Mouse (Mus musculus): ENCODE measurements around the gene Tsc22d3. TPM values are rescaled to one million over a fixed set of nuclear protein-coding genes. Genes with fewer than 3 reads are reported as not detected.
"Not testable (repeated sequence)": the region's sequence is repeated elsewhere in the genome, so short reads cannot be mapped to it uniquely, and the experiment has no call there.

Tsc22d3 gene
- total RNA-seq, 2 experiments from 2014 or later, result 258 to 294 TPM

GRCm38 (mm10) chrX:140569595-140569994 lies 30.9 kb downstream of the Tsc22d3 start:
- DNase-seq, result no peak
- intact Hi-C loops (cut with DNase I), result no loop called here

GRCm38 (mm10) chrX:140567711-140568407 lies 32.6 kb downstream of the Tsc22d3 start:
- peak in 1 of 2 experiments; percentile 31 for DNase-seq
- intact Hi-C loops (cut with DNase I), result no loop called here

DNA sequence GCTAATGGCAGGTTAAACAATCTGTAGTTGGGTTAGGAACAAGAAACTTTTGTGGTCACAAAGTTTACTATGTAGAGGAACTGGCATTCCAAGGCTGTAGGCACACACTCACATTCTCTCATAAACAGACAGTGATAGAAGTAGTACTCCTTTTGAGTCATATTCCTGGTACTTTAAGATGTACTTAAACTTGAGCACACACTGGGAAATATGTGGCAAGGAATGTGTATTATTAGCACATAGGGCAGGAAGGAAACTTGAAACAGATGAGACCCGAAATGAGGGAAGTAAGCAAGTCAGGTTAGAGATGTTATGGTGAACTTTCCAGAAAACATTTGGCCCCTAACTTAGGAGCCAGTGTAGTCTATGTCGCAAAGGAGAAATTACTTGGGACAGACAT lies 34.7 kb downstream of the Tsc22d3 start:
- intact Hi-C loops (cut with DNase I), result no loop called here
- no peak for DNase-seq

DNA sequence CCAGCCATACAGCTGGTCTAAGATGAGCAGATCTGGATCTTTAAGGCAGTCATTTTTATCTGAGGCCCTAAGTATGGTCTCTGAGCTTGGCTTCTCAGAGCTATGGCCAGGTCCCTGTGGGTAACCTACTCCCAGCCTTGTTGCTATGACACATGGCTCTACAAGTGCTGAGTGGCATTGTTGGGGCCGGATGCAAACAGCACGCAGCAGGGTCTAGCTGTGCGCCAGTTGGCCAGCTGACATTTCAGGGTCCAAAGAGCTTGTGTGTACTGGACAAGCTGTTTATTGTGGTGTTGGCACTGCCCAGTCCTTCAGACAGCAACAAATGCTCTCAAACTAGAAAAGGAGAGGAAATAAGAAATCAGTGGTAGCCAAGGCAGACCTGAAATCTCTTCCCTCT lies 35.2 kb downstream of the Tsc22d3 start:
- intact Hi-C loops (cut with DNase I), result no loop called here
- no peak for DNase-seq

DNA sequence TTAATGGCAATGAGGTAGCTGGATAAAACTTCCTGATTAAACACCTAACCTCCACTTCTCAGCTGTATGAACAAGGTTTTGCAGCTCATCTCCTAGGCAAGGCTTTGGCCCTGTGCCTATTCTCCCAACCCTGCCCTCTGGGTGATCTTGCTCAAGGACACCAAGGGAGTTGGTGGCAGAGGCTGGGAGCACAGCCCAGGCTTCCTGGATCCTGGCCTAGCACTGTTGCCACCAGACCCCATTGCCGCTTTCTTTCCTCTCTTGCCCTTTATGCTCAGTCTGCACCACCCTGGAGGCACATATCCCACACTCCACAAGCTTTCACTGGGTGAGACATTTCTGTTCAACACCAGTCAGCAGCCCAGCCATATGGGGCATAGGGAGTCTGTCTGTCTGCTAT lies 35.7 kb downstream of the Tsc22d3 start:
- intact Hi-C loops (cut with DNase I), result no loop called here
- peak in 1 of 2 experiments; percentile 36 for DNase-seq

- intact Hi-C loops (cut with DNase I), result no loop called here
- DNase-seq, result peak; percentile 69 to 80
Observed at GRCm38 (mm10) chrX:140558176-140558844, 42.1 kb downstream of the Tsc22d3 start.

GRCm38 (mm10) chrX:140555965-140556364 lies 44.5 kb downstream of the Tsc22d3 start:
- peak in 1 of 2 experiments; percentile 36 for DNase-seq
- intact Hi-C loops (cut with DNase I), result loop anchor here (2.0 kb wide), 1 partner anchor 21 kb away; no protein-coding TSS in a partner anchor

DNA sequence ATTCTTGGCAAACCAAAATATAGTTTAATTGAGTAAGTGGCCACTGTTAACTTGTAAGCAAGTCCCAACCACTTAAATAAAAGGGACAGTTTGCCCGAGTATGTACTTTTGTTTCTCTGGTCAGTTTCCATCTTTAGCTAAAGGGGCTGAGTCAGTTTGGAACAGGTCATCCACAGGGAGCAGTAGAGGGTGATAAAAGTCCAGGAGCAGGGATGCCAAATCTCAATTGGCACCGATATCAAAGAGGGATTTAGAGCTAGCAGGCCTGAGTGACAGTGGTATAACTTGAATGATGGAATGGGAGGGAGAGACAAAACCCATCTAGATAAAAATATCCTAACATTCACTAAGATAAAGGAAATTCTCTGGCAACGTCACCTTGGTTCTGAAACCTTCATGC lies 45.0 kb downstream of the Tsc22d3 start:
- no peak for DNase-seq
- intact Hi-C loops (cut with DNase I), result no loop called here

GRCm38 (mm10) chrX:140547660-140548419 lies 52.6 kb downstream of the Tsc22d3 start:
- no peak for DNase-seq
- intact Hi-C loops (cut with DNase I), result loop anchor here (2.0 kb wide), 1 partner anchor 51 kb away; no protein-coding TSS in a partner anchor

DNA sequence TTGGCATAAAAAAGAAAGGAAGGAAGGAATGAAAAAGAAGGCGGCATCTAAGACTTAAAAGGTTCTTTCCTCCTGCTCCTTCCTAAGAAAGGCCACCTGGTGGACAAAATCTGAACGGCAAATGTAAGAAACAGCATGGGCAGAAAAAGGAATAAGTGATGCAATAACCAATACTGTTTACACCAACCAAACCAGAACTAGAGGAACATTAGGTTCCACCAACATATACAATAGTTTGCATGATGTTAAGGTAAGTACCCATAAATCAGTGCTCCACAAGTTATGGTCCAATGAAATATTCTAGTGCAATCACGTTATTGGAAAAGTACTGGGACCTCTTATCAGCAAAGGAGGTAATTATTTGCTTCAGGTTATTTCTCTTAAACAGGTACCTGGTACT lies 55.7 kb downstream of the Tsc22d3 start:
- DNase-seq, result no peak
- intact Hi-C loops (cut with DNase I), result loop anchor here (5.0 kb wide), 1 partner anchor 37 kb away; no protein-coding TSS in a partner anchor

DNA sequence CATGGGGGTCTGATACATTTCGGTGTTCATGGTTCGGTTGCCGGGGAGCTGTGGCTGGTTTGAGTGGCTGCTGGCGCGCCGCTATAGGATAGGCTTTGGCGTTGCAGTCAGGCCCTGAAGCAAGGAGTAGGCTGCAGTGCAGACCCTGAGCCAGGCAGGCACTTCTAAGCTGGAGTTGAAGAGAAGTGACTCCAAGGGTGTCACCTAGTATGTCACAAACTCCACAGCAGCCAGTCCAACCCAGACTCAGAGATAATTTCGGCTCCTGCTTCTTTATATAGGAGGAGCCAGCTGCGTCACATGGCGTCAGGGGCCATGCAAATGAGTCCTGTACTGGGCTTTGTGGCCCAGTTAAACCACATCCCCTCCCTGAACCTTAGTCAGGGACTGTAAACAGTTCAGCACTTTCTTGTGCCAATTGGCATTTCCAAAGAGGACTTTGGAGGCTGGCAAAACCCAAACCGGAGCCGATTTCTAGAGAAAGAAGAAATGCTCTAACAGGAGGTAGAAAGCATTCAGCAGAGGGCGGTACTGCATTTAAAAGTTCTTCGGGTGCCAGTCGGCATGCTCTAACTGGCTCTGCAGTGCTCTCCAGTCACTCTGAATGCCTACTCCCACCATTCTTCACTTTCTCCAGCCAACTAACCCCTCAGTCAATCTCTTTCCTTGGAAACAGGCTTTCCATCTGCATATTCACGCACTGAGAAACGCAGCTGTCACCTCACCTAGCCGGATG lies 57.4 kb downstream of the Tsc22d3 start:
- intact Hi-C loops (cut with DNase I), result loop anchor here (2.0 to 5.0 kb wide), 2 partner anchors 22 to 36 kb away; no protein-coding TSS in a partner anchor
- DNase-seq, result peak; percentile 68 to 72

GRCm38 (mm10) chrX:140542474-140542845 lies 58.0 kb downstream of the Tsc22d3 start:
- intact Hi-C loops (cut with DNase I), result loop anchor here (2.0 to 5.0 kb wide), 2 partner anchors 22 to 35 kb away; no protein-coding TSS in a partner anchor
- no peak for DNase-seq

GRCm38 (mm10) chrX:140541711-140542473 lies 58.6 kb downstream of the Tsc22d3 start:
- intact Hi-C loops (cut with DNase I), result loop anchor here (2.0 to 5.0 kb wide), 2 partner anchors 21 to 35 kb away; no protein-coding TSS in a partner anchor
- DNase-seq, result no peak

GRCm38 (mm10) chrX:140540500-140541114 lies 59.9 kb downstream of the Tsc22d3 start:
- intact Hi-C loops (cut with DNase I), result loop anchor here (5.0 kb wide), 1 partner anchor 33 kb away; no protein-coding TSS in a partner anchor
- DNase-seq, result no peak

DNA sequence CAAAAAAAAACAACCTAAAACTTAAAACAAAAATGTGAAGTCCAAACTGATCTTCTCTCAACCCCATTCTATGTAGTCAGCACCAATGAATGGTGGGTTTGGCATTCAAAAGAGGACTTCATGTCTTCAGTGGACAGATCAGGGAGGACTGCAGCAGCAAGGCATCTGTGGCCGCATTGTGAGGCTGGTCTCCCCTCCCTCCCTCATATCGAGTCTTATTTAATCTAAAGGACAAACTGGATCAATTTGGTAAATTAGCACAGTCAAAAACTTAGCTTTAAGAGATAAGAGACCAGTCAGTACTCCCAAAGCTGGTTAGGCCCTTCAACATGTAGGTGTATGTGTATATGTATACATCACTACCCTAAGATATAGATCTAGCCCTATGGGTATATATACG lies 60.6 kb downstream of the Tsc22d3 start:
- intact Hi-C loops (cut with DNase I), result loop anchor here (5.0 kb wide), 1 partner anchor 33 kb away; no protein-coding TSS in a partner anchor
- DNase-seq, result not testable (repeated sequence)

- intact Hi-C loops (cut with DNase I), result no loop called here
- DNase-seq, result no peak
Observed at GRCm38 (mm10) chrX:140539111-140539680, 61.3 kb downstream of the Tsc22d3 start.

GRCm38 (mm10) chrX:140538649-140539048 lies 61.8 kb downstream of the Tsc22d3 start:
- DNase-seq, result no peak
- intact Hi-C loops (cut with DNase I), result no loop called here

GRCm38 (mm10) chrX:140537662-140538061 lies 62.8 kb downstream of the Tsc22d3 start:
- intact Hi-C loops (cut with DNase I), result no loop called here
- DNase-seq, result no peak

- intact Hi-C loops (cut with DNase I), result no loop called here
- DNase-seq, result no peak
Observed at GRCm38 (mm10) chrX:140535487-140535886, 65.0 kb downstream of the Tsc22d3 start.

Data from gastrocnemius, postnatal 36 days (tissue).